Comparison of ENCODE assay signal across 11 mouse cellular contexts in the genomic region with DNA sequence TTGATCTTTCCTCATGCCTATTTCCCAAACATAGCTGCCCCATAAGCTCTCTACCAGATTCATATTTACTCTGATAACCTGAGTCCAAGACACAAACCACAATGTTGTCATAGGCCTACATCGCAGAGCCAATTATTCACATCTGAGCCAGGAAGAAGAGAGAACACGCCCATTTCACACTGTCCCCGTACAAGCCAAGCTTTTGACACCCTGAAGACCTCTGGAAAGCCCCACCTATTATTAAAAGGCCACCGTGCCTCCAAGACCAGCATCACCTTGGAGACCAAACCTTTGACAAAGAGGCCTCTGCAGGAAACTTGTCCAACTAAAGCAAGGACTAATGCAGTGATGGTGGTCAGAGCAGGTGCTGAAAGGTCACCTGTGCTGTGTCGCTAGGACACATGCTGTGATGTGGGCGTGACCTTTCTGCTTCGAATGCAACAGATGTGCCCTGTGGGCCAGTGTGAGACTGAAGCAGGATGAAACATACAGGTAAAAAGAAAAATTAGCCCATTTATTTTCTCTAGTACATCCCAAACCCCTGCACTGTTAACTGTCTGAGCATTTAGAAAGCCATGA.
"Had no signal": no experiment of that assay in that cellular context is flagged by ENCODE, and none has a peak within 500 bp of the region (broad histone marks: within the 10 kb centered on the region; RNA-seq: fewer than 3 reads in every experiment).

No protein-coding gene starts in this region.

- H3K9me3 ChIP-seq: kidney, embryonic 15.5 days; limb, embryonic 10.5 days; lung, embryonic 15.5 days; midbrain, embryonic 13.5 days; neural tube, embryonic 15.5 days had no signal

- H3K4me3 ChIP-seq: kidney, embryonic 15.5 days; left cerebral cortex, adult 2 months; limb, embryonic 10.5 days; lung, embryonic 15.5 days; midbrain, embryonic 13.5 days; neural tube, embryonic 15.5 days had no signal

- ATAC-seq: midbrain, embryonic 13.5 days had no signal

- H3K27ac ChIP-seq: kidney, embryonic 15.5 days; left cerebral cortex, adult 2 months; limb, embryonic 10.5 days; lung, embryonic 15.5 days; midbrain, embryonic 13.5 days; neural tube, embryonic 15.5 days had no signal

- H3K36me3 ChIP-seq: kidney, embryonic 15.5 days; limb, embryonic 10.5 days; lung, embryonic 15.5 days; midbrain, embryonic 13.5 days; neural tube, embryonic 15.5 days had no signal

- H3K4me1 ChIP-seq: kidney, embryonic 15.5 days; limb, embryonic 10.5 days; lung, embryonic 15.5 days had no signal

- H3K27me3 ChIP-seq: kidney, embryonic 15.5 days; lung, embryonic 15.5 days; midbrain, embryonic 13.5 days; neural tube, embryonic 15.5 days had no signal

- DNase-seq: kidney, postnatal 25 days; lung, postnatal 14 days; thymus, adult 18-20 months; thymus, postnatal 14 days had no signal

- H3K4me2 ChIP-seq: kidney, embryonic 15.5 days; liver, embryonic 11.5 days; lung, embryonic 15.5 days; midbrain, embryonic 13.5 days; neural tube, embryonic 15.5 days had no signal

- H3K9ac ChIP-seq: kidney, embryonic 15.5 days; lung, embryonic 15.5 days; midbrain, embryonic 13.5 days; neural tube, embryonic 15.5 days had no signal
